Mouse (Mus musculus): Measurements from ENCODE around the gene Slc5a1. TPM values are rescaled to one million over a fixed set of nuclear protein-coding genes. Genes with fewer than 3 reads are reported as not detected.

Gene Slc5a1
- 265 and 640 TPM in 2 replicates for polyA plus RNA-seq (2012; rRNA removed; ENCODE audit: low replicate concordance)

GRCm38 (mm10) chr5:33104025-33104481 lies at the start of gene Slc5a1:
Slc5a1 (plus strand) TSS chr5:33104219.

Other genes with a start within 250 kb of the Slc5a1 start
- 2.2 and 2.5 TPM in 2 replicates for gene Prr14l, start 250.0 kb upstream of the Slc5a1 start, polyA plus RNA-seq (2012; rRNA removed; ENCODE audit: low replicate concordance)
- gene Depdc5, start 240.5 kb upstream of the Slc5a1 start, polyA plus RNA-seq (2012; rRNA removed; ENCODE audit: low replicate concordance) = 3.5 and 5.4 TPM in 2 replicates
- gene Ywhah, start 85.4 kb upstream of the Slc5a1 start, polyA plus RNA-seq (2012; rRNA removed; ENCODE audit: low replicate concordance) = 76.2 and 116 TPM in 2 replicates
- 31.4 and 35.1 TPM in 2 replicates for gene Spon2, start 114.2 kb downstream of the Slc5a1 start, polyA plus RNA-seq (2012; rRNA removed; ENCODE audit: low replicate concordance)
- gene Ctbp1, start 170.8 kb downstream of the Slc5a1 start, polyA plus RNA-seq (2012; rRNA removed; ENCODE audit: low replicate concordance) = 360 and 415 TPM in 2 replicates
- gene Maea, start 231.3 kb downstream of the Slc5a1 start, polyA plus RNA-seq (2012; rRNA removed; ENCODE audit: low replicate concordance) = 81.2 and 90.6 TPM in 2 replicates